Mouse (Mus musculus) midbrain, postnatal 0 days (tissue): ENCODE measurements around the gene Mybphl. TPM values are rescaled to one million over a fixed set of nuclear protein-coding genes. Genes with fewer than 3 reads are reported as not detected.

Experiments used
- ATAC-seq: fragments of 200-750 bp; cut with Nextera tagmentation; 2 replicates; pipeline ENCODE4 v1.8.0; 2017; ENCODE audit warnings: moderate number of reproducible peaks, mild to moderate bottlenecking, moderate TSS enrichment, moderate library complexity; ENCODE audit not compliant: low FRiP score
- DNase-seq: peaks from one replicate; pipeline ENCODE4 v3.0.0-alpha.2; 2015; ENCODE audit warnings: low spot score
- H3K27ac ChIP-seq: fragments of 300-500 bp; sonication (generic); 2 replicates; pipeline ENCODE4 v1.5.1; 2014; ENCODE audit warnings: low read depth, mild to moderate bottlenecking, low read length, mixed read lengths
- H3K27me3 ChIP-seq: fragments of 300-500 bp; sonication (generic); 2 replicates; pipeline ENCODE4 v1.6.1; 2014; ENCODE audit warnings: low read length, control low read depth, mixed read lengths; ENCODE audit not compliant: insufficient read depth
- H3K36me3 ChIP-seq: fragments of 300-500 bp; sonication (generic); 2 replicates; pipeline ENCODE4 v1.6.1; 2014; ENCODE audit warnings: low read length, control low read depth, mixed read lengths; ENCODE audit not compliant: insufficient read depth
- H3K4me1 ChIP-seq: fragments of 300-500 bp; sonication (generic); 2 replicates; pipeline ENCODE4 v1.6.1; 2014; ENCODE audit warnings: mild to moderate bottlenecking, control low read depth, antibody characterized with exemption, low read length, mixed read lengths; ENCODE audit not compliant: insufficient read depth
- H3K4me2 ChIP-seq: fragments of 300-500 bp; sonication (generic); 2 replicates; pipeline ENCODE4 v1.6.1; 2014; ENCODE audit warnings: low read depth, mild to moderate bottlenecking, low read length, mixed read lengths; ENCODE audit not compliant: poor library complexity, severe bottlenecking
- H3K4me3 ChIP-seq: fragments of 300-500 bp; sonication (generic); 2 replicates; pipeline ENCODE4 v1.5.1; 2014; ENCODE audit warnings: low read depth, mild to moderate bottlenecking, low read length, moderate library complexity
- H3K9ac ChIP-seq: fragments of 300-500 bp; sonication (generic); replicated peaks from 2 replicates; pipeline ENCODE4 v1.6.1; 2014; ENCODE audit warnings: mild to moderate bottlenecking, low read length, moderate library complexity, mixed read lengths; ENCODE audit not compliant: poor library complexity, severe bottlenecking
- H3K9me3 ChIP-seq: fragments of 300-500 bp; sonication (generic); 2 replicates; pipeline ENCODE4 v1.6.1; 2016; ENCODE audit warnings: low read length, control low read depth
- CTCF ChIP-seq: IDR thresholded peaks from 2 replicates; pipeline ENCODE4 v1.5.1; 2016; ENCODE audit warnings: antibody characterized with exemption, mild to moderate bottlenecking
- WGBS: fragments of 180-500 bp; shearing (Covaris S2); extraction: QIAGEN DNeasy Blood & Tissue Kit; methylation state at CpG from one replicate; pipeline ENCODE4 v1.1.7; 2014; 5-methylcytosine and 5-hydroxymethylcytosine counted together
- polyA plus RNA-seq: library from polyadenylated mRNA; unstranded; fragments of >200 nt; fragmentation: Nextera tagmentation; extraction: Ambion mirVana; gene quantifications from 2 replicates; pipeline ENCODE4 v1.2.1, GENCODE M21; 2015
- total RNA-seq: library from RNA; depleted of rRNA; stranded (reverse); fragments of >200 nt; gene quantifications from 2 replicates; pipeline ENCODE4 v1.2.3, GENCODE M21; 2014; rRNA removed

The Mybphl gene
- total RNA-seq (not detected in 2 replicates), polyA plus RNA-seq (0.13 TPM in 1 of 2 replicates, not detected in the other)

- Histone ChIP-seq H3K27ac (peak within 1 kb of the TSS; percentile 44), H3K9me3 (no peaks in the 10 kb centered on the region), H3K4me2 (no peak within 1 kb of the TSS), H3K27me3 (no peaks in the 10 kb centered on the region), H3K4me3 (no peak within 1 kb of the TSS), H3K36me3 (peaks cover under 1% of the 10 kb centered on the region; the same call in 1 of the 2 replicates), H3K9ac (no peak within 1 kb of the TSS), H3K4me1 (0 out of 2 replicates have a peak, but pooled peaks cover 2% of the 10 kb centered on the region)
- no peak for ATAC-seq
- TF ChIP-seq CTCF: no peak
- no peak for DNase-seq
- 82% methylated on average over 9 of the region's 9 CpGs for WGBS
Measured at GRCm38 (mm10) chr3:108364270-108364995, at the start of gene Mybphl. Gene Mybphl, plus strand, starts transcription at chr3:108364911.

- ATAC-seq: no peak
- 62% methylated on average over 2 of the region's 2 CpGs for WGBS
- no peak overlapping the region for H3K4me3 ChIP-seq
- H3K36me3 ChIP-seq: peaks cover 2% of the 10 kb centered on the region; the same call in 1 of the 2 replicates
- TF ChIP-seq CTCF: no peak
- H3K27me3 ChIP-seq: no peaks in the 10 kb centered on the region
- no peak overlapping the region for H3K9ac ChIP-seq
- no peak for DNase-seq
- H3K4me2 ChIP-seq: no peak overlapping the region
- no peaks in the 10 kb centered on the region for H3K9me3 ChIP-seq
- no peaks in the 10 kb centered on the region for H3K4me1 ChIP-seq
- H3K27ac ChIP-seq: no peak overlapping the region
Measured at GRCm38 (mm10) chr3:108318517-108318916, 46.2 kb upstream of the Mybphl start.

GRCm38 (mm10) chr3:108321671-108322070, 43.0 kb upstream of the Mybphl start:
- no peak overlapping the region for H3K9ac ChIP-seq
- no peaks in the 10 kb centered on the region for H3K9me3 ChIP-seq
- no peak overlapping the region for H3K4me2 ChIP-seq
- peaks cover 13% of the 10 kb centered on the region for H3K36me3 ChIP-seq
- H3K4me3 ChIP-seq: no peak overlapping the region
- no peak for TF ChIP-seq CTCF
- no peaks in the 10 kb centered on the region for H3K27me3 ChIP-seq
- no peak overlapping the region for H3K27ac ChIP-seq
- H3K4me1 ChIP-seq: no peaks in the 10 kb centered on the region
- DNase-seq: no peak
- ATAC-seq: no peak
- WGBS: 67% methylated on average over 4 of the region's 4 CpGs

- ATAC-seq: no peak
- Histone ChIP-seq H3K9me3 (no peaks in the 10 kb centered on the region), H3K27me3 (no peaks in the 10 kb centered on the region), H3K4me2 (no peak overlapping the region), H3K27ac (no peak overlapping the region), H3K4me1 (no peaks in the 10 kb centered on the region), H3K9ac (no peak overlapping the region), H3K4me3 (no peak overlapping the region), H3K36me3 (peaks cover 18% of the 10 kb centered on the region)
- 91% methylated on average over 4 of the region's 4 CpGs for WGBS
- DNase-seq: no peak
- no peak for TF ChIP-seq CTCF
Measured at GRCm38 (mm10) chr3:108322136-108322535, 42.6 kb upstream of the Mybphl start.

- Histone ChIP-seq H3K36me3 (peaks cover 22% of the 10 kb centered on the region), H3K9ac (no peak overlapping the region), H3K4me1 (no peaks in the 10 kb centered on the region), H3K27me3 (no peaks in the 10 kb centered on the region), H3K27ac (no peak overlapping the region), H3K4me3 (no peak overlapping the region), H3K9me3 (no peaks in the 10 kb centered on the region), H3K4me2 (no peak overlapping the region)
- TF ChIP-seq CTCF: no peak
- no peak for ATAC-seq
- WGBS: 93% methylated on average over 3 of the region's 3 CpGs
- peak; percentile 40 for DNase-seq
Measured at GRCm38 (mm10) chr3:108322962-108323361, 41.7 kb upstream of the Mybphl start.

- Histone ChIP-seq H3K9ac (no peak overlapping the region), H3K36me3 (peaks cover 30% of the 10 kb centered on the region), H3K27ac (no peak overlapping the region), H3K4me1 (no peaks in the 10 kb centered on the region), H3K9me3 (no peaks in the 10 kb centered on the region), H3K4me3 (no peak overlapping the region), H3K27me3 (no peaks in the 10 kb centered on the region), H3K4me2 (no peak overlapping the region)
- no peak for TF ChIP-seq CTCF
- DNase-seq: no peak
- no peak for ATAC-seq
- 72% methylated on average over 4 of the region's 4 CpGs for WGBS
Measured at GRCm38 (mm10) chr3:108324837-108325236, 39.9 kb upstream of the Mybphl start.
